Mouse (Mus musculus) liver, postnatal 0 days (tissue): ENCODE results near the gene Mbl1.

Experiments
- CTCF ChIP-seq: sonication (generic); IDR thresholded peaks from 2 replicates; pipeline ENCODE4 v1.5.1; 2016; ENCODE audit warnings: antibody characterized with exemption, low read depth
- EP300 ChIP-seq: IDR thresholded peaks from 2 replicates; pipeline ENCODE4 v1.6.1; 2016; ENCODE audit warnings: antibody characterized with exemption, low read depth, mild to moderate bottlenecking

DNA sequence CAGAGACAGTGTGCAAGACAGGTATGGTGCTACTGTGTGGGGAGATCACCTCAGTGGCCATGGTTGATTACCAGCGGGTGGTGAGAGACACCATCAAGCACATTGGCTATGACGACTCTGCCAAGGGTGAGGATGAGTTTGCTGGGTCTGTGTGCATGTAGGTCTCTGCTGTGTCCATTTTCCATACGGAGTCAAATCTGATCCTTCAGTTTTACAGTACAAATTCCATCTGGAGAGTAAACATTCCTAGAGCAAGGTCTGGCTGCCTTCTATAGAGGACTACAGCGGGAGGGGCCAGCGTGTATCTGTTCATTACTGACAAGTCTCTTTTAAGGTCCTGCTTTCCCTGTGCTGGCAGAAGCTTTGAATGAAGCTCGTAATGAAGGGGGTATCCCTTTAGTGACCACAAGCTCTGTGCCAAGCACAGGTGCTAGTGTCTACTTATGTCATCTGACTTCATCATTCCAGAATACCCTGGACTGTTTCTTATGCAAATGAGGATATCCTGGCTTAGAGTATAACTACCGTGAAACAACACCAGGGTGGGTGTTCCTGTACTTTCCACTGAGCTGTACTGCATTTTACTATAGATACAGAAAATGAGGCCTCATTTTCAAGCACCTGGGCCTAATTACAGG lies 40.1 kb upstream of the Mbl1 start:
- no peak for TF ChIP-seq CTCF
- TF ChIP-seq EP300, result no peak
